Mouse (Mus musculus): Measurements from ENCODE around the gene Rnf150.

- TF ChIP-seq CTCF (IDR thresholded peaks at IDR 0.05; ENCODE audit: control insufficient read depth, insufficient read depth, insufficient read length) = no peak
- no peak for TF ChIP-seq MYOD1 (IDR thresholded peaks at IDR 0.05; ENCODE audit: control insufficient read depth, insufficient read length, low read depth)
- no peak for TF ChIP-seq FOSL1 (IDR thresholded peaks at IDR 0.05; ENCODE audit: insufficient read depth, low read length, poor library complexity, severe bottlenecking)
- TF ChIP-seq MAX (IDR thresholded peaks at IDR 0.05) = no peak
- TF ChIP-seq USF1 (IDR thresholded peaks at IDR 0.05; ENCODE audit: low read depth) = no peak
- no peak for TF ChIP-seq CEBPB (IDR thresholded peaks at IDR 0.05; ENCODE audit: low read depth)
These were observed 19.5 kb upstream of the Rnf150 start for GRCm38 (mm10) chr8:82843697-82844096.

Measured in C2C12 (cell line).